Mouse (Mus musculus) lung, adult 2 months (tissue): ENCODE data around the gene Mdm2. TPM values are rescaled to one million over a fixed set of nuclear protein-coding genes. Genes with fewer than 3 reads are reported as not detected.
"Not testable (repeated sequence)": the region's sequence is repeated elsewhere in the genome, so short reads cannot be mapped to it uniquely, and the experiment has no call there.

Experiments
- DNase-seq: peaks from one replicate; pipeline ENCODE4 v3.0.0; 2022
- H3K4me1 ChIP-seq: fragments of 200-500 bp; 2 replicates; pipeline ENCODE4 v1.6.1; 2011; ENCODE audit warnings: low read length; ENCODE audit not compliant: control insufficient read depth, insufficient read depth
- H3K4me3 ChIP-seq: fragments of 200-500 bp; replicated peaks from 2 replicates; pipeline ENCODE3; 2011; ENCODE audit warnings: low read depth, mild to moderate bottlenecking, control low read depth, low read length; ENCODE audit errors: extremely low read depth
- CTCF ChIP-seq: fragments of 200-500 bp; IDR thresholded peaks from 2 replicates; pipeline ENCODE4 v1.5.1; 2011; ENCODE audit warnings: mild to moderate bottlenecking, low read length, control low read depth; ENCODE audit not compliant: insufficient read depth
- POLR2A ChIP-seq: fragments of 200-500 bp; IDR thresholded peaks from 2 replicates; pipeline ENCODE4 v1.6.1; 2011; ENCODE audit warnings: low read depth, mild to moderate bottlenecking, control low read depth, low read length, borderline replicate concordance; ENCODE audit errors: extremely low read depth
- WGBS: fragments of 180-500 bp; shearing (Covaris S2); methylation state at CpG from one replicate; pipeline ENCODE4 v1.1.7; 2018; 5-methylcytosine and 5-hydroxymethylcytosine counted together
- polyA plus RNA-seq: library from polyadenylated mRNA; depleted of rRNA; stranded (reverse); fragments of >200 nt; gene quantifications from 2 replicates; pipeline ENCODE4 v1.2.3, GENCODE M21; 2012; rRNA removed

Gene Mdm2
- polyA plus RNA-seq, result 39.0 and 39.7 TPM in 2 replicates

DNA sequence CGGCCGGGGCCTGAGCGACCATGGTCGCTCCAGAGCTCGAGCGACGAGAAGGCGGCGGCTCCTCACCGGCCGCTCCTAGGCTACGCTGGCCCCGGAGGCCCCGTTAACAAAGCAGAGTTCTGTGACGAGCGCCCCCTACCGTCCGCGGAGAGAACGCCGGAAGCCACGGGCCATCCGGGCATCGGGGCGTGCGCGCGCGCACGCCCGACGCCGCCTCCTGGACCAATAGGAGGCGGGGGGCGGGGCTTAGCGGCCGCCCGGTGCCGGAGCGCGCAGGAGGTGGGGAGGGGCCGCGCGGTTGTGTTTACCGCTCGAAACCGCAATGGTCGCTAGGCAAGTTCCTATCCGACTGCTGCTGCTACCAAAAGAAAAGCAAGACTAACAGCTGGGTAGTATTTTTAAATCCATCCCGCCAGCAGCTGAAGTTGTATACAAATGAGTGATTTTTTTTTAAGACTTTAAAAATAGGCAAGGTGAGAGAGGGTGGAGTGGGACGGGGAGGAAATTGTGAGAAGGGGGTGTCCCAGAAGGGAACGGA is at the start of gene Mdm2:
Gene Mdm2, minus strand, starts transcription at position 155 of the 538 bp plus-strand sequence.
- Histone ChIP-seq H3K4me1 (peaks cover 7% of the 10 kb centered on the region), H3K4me3 (peak within 1 kb of the TSS; percentile 88)
- WGBS, result under 1% methylated on average over 51 of the region's 52 CpGs
- TF ChIP-seq CTCF (peak; percentile 37; the same call in 1 of the 2 replicates), POLR2A (peak; percentile 72)
- peak; percentile 95 for DNase-seq

DNA sequence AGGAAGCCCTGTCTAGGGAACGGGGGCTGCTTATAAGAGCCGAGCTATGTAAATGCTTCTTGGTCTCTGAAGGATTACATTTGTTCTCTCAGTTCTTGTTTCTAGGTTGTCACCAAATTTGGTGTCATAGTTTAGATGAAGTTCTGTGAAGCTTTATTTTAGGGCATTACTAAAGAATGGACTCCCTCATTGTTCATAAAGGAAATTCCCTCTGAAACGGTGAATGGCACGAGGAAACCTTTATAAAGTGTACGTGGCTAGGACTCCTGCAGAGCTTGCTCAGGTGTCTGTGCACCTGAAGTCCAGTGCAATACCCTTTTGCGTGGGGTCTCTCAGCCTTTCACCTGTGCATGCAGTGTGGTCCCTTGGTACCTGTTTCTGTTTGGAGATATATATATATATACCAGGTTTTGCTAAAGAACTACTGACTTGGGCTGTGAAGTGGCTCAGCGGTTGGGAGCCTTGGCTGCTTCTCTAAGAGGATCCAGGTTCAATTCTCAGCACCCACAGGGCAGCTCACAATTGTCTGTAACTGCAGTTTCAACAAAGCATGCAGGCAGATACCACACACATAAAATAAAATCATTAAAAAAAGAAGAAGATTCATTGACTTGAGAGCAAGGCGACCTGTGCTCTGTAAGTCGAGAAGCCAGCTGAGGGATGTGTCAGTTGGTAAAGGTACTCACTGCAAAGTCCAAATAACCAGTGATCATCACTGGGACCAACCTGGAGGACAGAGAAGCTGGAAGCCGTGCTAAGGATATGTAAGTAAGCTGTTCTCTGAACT is 49.5 kb upstream of the Mdm2 start:
- WGBS, result 91% methylated on average over 10 of the region's 10 CpGs
- Histone ChIP-seq H3K4me3 (no peak overlapping the region), H3K4me1 (no peaks in the 10 kb centered on the region)
- TF ChIP-seq POLR2A, result no peak
- DNase-seq, result no peak

DNA sequence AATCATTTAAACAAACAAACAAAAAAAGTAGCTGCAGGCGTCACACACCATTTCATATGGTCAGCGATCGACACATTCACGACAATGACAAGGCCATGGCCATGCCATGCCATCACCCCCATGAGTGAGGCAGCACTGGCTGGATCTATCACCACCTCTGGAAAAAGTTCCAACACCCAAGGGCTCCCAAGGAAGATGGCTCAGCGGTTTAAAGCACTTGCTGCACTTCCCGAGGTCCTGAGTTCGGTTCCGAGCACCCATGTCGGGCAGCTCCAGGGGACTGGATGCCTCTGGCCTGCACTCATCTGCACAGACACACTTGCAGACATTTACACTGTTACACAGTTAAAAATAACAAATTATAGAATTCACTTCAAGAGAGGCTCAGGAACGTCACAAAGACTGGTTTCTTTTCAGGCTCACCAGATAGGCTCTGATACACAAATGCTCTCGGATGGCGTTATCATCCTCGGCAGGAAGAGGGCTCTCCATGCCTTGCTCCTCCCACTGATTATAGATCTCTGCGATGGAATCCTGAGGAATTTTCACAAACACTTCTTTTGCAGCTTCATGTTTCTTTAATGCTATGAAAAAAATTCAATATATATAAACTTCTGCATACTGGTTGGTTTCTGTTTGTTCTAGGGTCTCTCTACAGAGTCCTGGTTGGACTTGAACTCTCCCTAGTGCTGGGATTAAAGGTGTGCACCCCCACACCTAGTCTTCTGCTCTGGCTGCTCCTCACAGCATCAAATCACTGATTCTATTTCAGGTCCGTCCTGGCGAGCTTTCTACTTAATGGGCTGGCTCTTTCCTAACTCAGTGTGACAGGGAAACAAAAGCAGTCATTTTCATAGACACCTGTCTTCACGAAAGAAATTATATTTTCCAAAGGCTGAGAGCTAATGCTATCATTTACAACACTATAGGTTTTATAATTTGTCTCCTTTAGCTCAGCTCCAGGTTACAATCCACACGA is 48.5 kb upstream of the Mdm2 start:
- Histone ChIP-seq H3K4me3 (no peak overlapping the region), H3K4me1 (no peaks in the 10 kb centered on the region)
- WGBS, result 88% methylated on average over 18 of the region's 18 CpGs
- TF ChIP-seq POLR2A (no peak), CTCF (no peak)
- no peak for DNase-seq

DNA sequence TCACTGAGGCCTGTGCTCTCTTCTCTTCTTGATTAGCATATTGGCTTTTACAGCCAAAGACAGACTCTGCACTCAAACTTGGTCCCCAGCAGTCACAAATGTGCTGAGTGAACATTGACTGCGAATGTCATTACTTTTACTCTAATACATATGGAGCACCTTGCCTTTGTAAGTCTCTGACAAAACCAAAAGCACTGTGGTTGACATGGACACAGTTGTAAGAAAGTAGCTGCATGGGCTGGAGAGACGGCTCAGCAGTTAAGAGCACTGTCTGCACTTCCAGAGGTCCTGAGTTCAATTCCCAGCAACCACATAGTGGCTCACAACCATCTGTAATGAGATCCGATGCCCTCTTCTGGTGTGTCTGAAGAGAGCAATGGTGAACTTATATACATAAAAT is 47.8 kb upstream of the Mdm2 start:
- H3K4me3 ChIP-seq, DNase-seq, H3K4me1 ChIP-seq: not testable (repeated sequence)
- WGBS, result 96% methylated on average over 3 of the region's 3 CpGs

DNA sequence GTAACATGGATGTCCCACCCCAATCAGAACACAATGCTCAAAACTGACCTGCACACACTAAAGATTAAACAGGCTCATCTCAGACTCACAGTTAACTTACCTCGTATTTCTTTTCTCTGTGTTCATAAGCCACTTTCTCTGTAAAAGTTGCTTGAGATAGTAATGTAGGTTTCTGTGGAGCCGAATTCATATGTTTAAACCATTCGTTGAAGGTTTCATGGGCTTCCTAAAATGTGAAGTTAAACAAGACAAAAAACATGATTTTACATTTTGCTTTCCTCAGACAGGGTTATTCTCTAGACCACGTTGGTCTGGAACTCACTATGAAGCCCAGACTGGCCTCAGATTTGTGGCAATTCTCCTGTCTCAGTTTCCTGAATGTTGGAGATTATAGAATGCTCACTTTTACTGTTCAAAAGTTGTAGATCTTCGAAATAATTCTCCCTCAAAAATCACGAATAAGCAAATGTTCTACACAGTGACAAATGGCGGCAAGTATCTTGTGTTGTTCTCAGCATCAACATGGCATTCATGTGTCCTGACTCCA is 47.3 kb upstream of the Mdm2 start:
- WGBS, result 93% methylated on average over 7 of the region's 7 CpGs

DNA sequence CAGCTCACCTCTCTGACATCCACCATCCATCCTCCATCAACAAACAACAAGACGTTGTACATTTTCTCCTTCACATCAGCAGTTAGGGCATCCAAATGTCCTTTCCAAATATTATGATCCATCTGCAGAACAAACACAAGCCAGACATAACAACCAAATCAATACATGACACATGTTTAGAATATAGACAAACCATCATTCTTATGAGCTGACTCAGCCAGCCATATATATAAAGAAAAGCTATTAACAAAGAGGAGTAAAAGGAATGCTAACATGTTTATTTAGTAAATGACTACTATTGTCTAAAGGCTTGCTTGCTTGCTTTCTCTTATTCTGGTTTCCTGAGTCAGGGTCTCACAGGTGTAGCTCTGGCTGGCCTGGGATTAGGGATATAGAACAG is 46.7 kb upstream of the Mdm2 start:
- TF ChIP-seq CTCF (no peak), POLR2A (no peak)
- no peak for DNase-seq
- H3K4me3 ChIP-seq, result no peak overlapping the region
- 73% methylated on average over 1 of the region's 1 CpGs for WGBS
- no peaks in the 10 kb centered on the region for H3K4me1 ChIP-seq

More for the DNA sequence above, 47.3 kb upstream of the Mdm2 start:
- TF ChIP-seq CTCF, result no peak
- TF ChIP-seq POLR2A, result no peak
- H3K4me1 ChIP-seq, result no peaks in the 10 kb centered on the region
- no peak for DNase-seq
- no peak overlapping the region for H3K4me3 ChIP-seq

DNA sequence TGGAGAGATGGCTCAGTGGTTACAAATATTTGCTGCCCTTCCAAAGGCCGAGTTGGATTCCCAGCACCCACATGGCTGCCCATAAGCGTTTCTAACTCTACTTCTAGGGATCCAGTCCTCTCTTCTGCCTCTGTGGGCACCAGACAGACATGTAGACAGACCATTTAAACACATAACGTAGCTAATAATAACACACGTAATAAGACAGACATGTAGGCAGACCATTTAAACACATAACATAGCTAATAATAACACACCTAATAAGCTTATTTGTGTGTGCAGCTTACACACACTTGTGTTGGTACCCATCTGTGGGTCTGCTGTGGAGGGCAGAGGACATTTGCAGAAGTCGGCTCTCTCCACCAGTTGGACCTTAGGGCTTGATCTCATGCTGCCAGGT is 46.2 kb upstream of the Mdm2 start:
- 94% methylated on average over 5 of the region's 5 CpGs for WGBS

DNA sequence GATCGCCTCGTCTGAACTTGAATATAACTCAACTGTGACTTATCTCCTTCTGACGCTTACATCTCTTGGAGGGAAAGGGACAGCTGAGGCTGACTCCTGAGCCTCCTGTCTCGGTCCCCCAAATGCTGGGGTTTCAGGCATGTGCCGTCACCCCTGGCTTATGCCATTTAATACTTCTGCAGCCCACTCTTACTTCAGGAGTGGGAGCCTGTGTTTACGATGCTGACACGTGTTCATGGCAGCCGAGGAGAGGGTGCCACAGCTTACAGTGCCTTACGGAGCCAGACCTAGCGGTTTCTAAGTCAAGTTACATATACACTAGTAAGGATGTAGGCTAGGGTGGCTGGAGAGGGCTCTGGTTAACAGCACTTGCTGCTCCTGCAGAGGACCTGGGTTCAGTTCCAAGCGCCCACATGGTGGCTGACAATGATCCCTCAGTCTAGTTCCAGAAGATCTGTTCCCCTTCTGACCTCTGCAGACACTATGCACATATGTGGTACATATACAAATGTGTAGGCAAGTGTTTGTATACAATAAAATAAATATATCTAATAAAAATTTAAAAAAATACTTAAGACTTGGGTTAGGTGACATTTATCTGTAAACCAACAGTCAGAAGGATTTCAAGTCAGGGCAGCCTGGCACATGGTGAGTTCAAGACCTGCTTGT is 45.4 kb upstream of the Mdm2 start:
- Histone ChIP-seq H3K4me3 (no peak overlapping the region), H3K4me1 (no peaks in the 10 kb centered on the region)
- TF ChIP-seq POLR2A (no peak), CTCF (no peak)
- WGBS, result 89% methylated on average over 11 of the region's 11 CpGs
- no peak for DNase-seq

More for the DNA sequence above, 46.2 kb upstream of the Mdm2 start:
- no peaks in the 10 kb centered on the region for H3K4me1 ChIP-seq
- TF ChIP-seq CTCF (no peak), POLR2A (no peak)
- no peak for DNase-seq
- H3K4me3 ChIP-seq, result no peak overlapping the region

DNA sequence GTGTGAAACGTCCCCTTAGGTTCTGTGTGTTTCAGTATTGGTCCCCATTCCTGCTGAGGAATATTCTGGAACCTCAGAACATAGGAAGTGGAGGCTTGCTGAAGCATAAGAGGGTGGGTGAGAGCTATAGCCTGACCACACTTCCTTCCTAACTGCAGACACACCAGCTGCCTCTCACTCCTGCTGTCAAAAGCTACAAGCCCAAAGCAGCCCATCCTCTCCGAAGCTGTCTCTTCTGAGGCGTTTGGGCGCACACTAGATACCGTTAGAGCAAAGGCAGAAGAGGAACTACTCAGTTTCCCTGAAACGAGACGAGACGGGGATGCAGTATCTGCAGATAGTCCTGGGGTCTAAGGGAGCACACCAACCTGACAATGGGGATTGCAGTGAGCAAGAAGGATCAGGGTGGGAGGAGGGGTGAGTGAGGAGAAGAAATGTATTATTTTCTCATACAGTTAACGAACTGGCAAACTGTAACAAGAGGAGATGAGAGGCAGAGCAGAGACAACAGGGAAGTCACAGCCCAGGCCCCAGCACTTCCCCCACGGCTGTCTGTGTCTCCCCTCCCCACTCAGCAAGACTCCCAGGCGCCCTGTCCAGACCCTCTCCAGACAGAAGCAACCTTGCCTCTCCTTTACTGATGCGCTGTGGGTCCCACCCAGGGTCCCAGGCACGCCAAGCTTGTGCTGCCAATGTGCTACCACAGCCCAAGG is 44.7 kb upstream of the Mdm2 start:
- 84% methylated on average over 13 of the region's 13 CpGs for WGBS
- TF ChIP-seq POLR2A, result no peak

More for the DNA sequence above, 44.7 kb upstream of the Mdm2 start:
- no peak overlapping the region for H3K4me3 ChIP-seq
- DNase-seq, result no peak
- no peaks in the 10 kb centered on the region for H3K4me1 ChIP-seq
